Mouse (Mus musculus) T-cell, adult 66 days (primary cell): ENCODE data around the gene Nmb. TPM values are rescaled to one million over a fixed set of nuclear protein-coding genes. Genes with fewer than 3 reads are reported as not detected.

Experiments used
- total RNA-seq, 2 experiments: library from RNA; stranded (reverse); gene quantifications; 3 replicates in 1 of 2; 4 replicates in 1 of 2; pipeline ENCODE4 v1.2.4; 2023

Gene Nmb
- 10 to 100 TPM; 31.5 to 32.4 TPM for total RNA-seq

GRCm38 (mm10) chr7:80904921-80905515 lies at the start of gene Nmb:
Gene Nmb (minus strand): TSS chr7:80905076.

GRCm38 (mm10) chr7:80947445-80948350 lies 42.8 kb upstream of the Nmb start, which contains the start of gene Sec11a:
Gene Sec11a (minus strand): TSS chr7:80947780.

GRCm38 (mm10) chr7:80900944-80901501 lies 3.9 kb downstream of the Nmb start, which contains the start of gene Wdr73:
Gene Wdr73 (minus strand): TSS chr7:80901269.

GRCm38 (mm10) chr7:80860729-80861274 lies 44.1 kb downstream of the Nmb start, which contains the start of gene Zscan2:
Gene Zscan2 (plus strand): TSS chr7:80860920.

Other genes with a start within 250 kb of the Nmb start
- gene Crtc3, start 216.2 kb downstream of the Nmb start, total RNA-seq: 10 to 100 TPM; 63.4 to 69.8 TPM
- 100 to 1,000 TPM; 232 to 249 TPM for gene Iqgap1, start 79.1 kb downstream of the Nmb start, total RNA-seq
- gene Zscan2, start 44.2 kb downstream of the Nmb start, total RNA-seq: 10 to 100 TPM; 19.9 to 27.0 TPM
- 10 to 100 TPM; 20.2 to 20.9 TPM for gene Wdr73, start 3.8 kb downstream of the Nmb start, total RNA-seq
- gene Sec11a, start 42.7 kb upstream of the Nmb start, total RNA-seq: 100 to 1,000 TPM; 138 to 152 TPM
- gene Zfp592, start 88.6 kb upstream of the Nmb start, total RNA-seq: 10 to 100 TPM; 79.2 to 89.6 TPM
- gene Alpk3, start 152.5 kb upstream of the Nmb start, total RNA-seq: under 1 TPM; 0.32 to 0.62 TPM
- not detected for gene Slc28a1, start 209.7 kb upstream of the Nmb start, total RNA-seq